Mouse (Mus musculus) forebrain, postnatal 0 days (tissue): ENCODE measurements around the gene Cog2. TPM values are rescaled to one million over a fixed set of nuclear protein-coding genes. Genes with fewer than 3 reads are reported as not detected.

Experiments
- ATAC-seq: fragments of 200-750 bp; cut with Nextera tagmentation; 2 replicates; pipeline ENCODE4 v1.8.0; 2017; ENCODE audit warnings: mild to moderate bottlenecking, moderate library complexity
- DNase-seq: peaks from one replicate; pipeline ENCODE4 v3.0.0-alpha.2; 2015
- H3K27ac ChIP-seq: fragments of 300-500 bp; sonication (generic); 2 replicates; pipeline ENCODE4 v1.5.1; 2014; ENCODE audit warnings: low read depth, mild to moderate bottlenecking, antibody characterized with exemption, low read length, moderate library complexity, mixed read lengths
- H3K27me3 ChIP-seq: fragments of 300-500 bp; sonication (generic); 2 replicates; pipeline ENCODE4 v1.6.1; 2014; ENCODE audit warnings: mild to moderate bottlenecking, low read length, mixed read lengths; ENCODE audit not compliant: insufficient read depth
- H3K36me3 ChIP-seq: fragments of 300-500 bp; sonication (generic); 2 replicates; pipeline ENCODE4 v1.6.1; 2014; ENCODE audit warnings: mild to moderate bottlenecking, moderate library complexity; ENCODE audit not compliant: insufficient read depth
- H3K4me1 ChIP-seq: fragments of 300-500 bp; sonication (generic); 2 replicates; pipeline ENCODE4 v1.6.1; 2014; ENCODE audit warnings: antibody characterized with exemption; ENCODE audit not compliant: insufficient read depth
- H3K4me2 ChIP-seq: fragments of 300-500 bp; sonication (generic); 2 replicates; pipeline ENCODE4 v1.6.1; 2014; ENCODE audit warnings: low read depth, mild to moderate bottlenecking, moderate library complexity
- H3K4me3 ChIP-seq: fragments of 300-500 bp; sonication (generic); 2 replicates; pipeline ENCODE4 v1.5.1; 2014; ENCODE audit warnings: low read depth, low read length, mixed read lengths
- H3K9ac ChIP-seq: fragments of 300-500 bp; sonication (generic); 2 replicates; pipeline ENCODE4 v1.6.1; 2014; ENCODE audit warnings: mild to moderate bottlenecking
- H3K9me3 ChIP-seq: fragments of 300-500 bp; sonication (generic); 2 replicates; pipeline ENCODE4 v1.6.1; 2016; ENCODE audit warnings: low read length
- CTCF ChIP-seq: sonication (generic); IDR thresholded peaks from 2 replicates; pipeline ENCODE4 v1.5.1; 2016; ENCODE audit warnings: antibody characterized with exemption, control low read depth, low read depth
- WGBS: fragments of 180-500 bp; shearing (Covaris S2); extraction: QIAGEN DNeasy Blood & Tissue Kit; methylation state at CpG from one replicate; pipeline ENCODE4 v1.1.7; 2014; 5-methylcytosine and 5-hydroxymethylcytosine counted together
- polyA plus RNA-seq: library from polyadenylated mRNA; unstranded; fragments of >200 nt; fragmentation: Nextera tagmentation; extraction: Ambion mirVana; gene quantifications from 2 replicates; pipeline ENCODE4 v1.2.1, GENCODE M21; 2015
- total RNA-seq: library from RNA; depleted of rRNA; stranded (reverse); fragments of >200 nt; gene quantifications from 2 replicates; pipeline ENCODE4 v1.2.3, GENCODE M21; 2014

The Cog2 gene
- total and polyA plus RNA-seq, 2 experiments from 2014 or later: 19.3 to 32.9 TPM

DNA sequence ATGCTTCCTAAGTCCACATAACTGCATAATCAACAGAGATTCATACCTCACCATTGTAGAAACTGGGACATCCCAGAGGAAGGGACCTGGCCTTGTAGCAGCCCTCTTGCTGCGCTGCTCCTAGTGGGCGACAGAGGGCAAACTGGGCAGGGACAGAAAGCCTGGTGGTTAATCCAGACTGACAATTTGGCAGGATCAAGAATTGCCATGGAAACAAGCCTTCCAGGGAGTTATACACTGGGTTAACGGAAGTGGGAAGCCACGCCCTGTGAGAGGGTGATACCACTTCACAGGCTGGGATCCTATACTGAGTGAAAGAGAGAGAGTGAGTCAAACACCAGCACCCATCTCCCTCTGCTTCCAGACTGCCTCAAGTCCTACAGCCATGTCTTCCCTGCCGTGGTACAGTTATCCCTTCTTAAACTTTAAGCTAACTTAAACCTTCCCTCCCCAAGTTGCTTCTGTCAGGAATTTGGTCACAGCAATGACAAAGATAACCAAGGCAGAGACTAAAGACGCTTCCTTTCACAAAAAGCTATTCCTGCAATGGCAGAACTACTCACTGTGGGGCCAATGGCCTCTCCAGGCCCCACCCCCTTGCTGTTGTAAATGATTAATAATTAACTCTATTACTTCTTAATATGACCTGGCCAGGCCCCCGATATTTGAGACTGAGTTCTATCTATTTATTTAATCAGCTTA, 21.2 kb upstream of the Cog2 start:
- ATAC-seq: no peak
- Histone ChIP-seq H3K4me3 (no peak overlapping the region), H3K27ac (no peak overlapping the region), H3K4me1 (no peaks in the 10 kb centered on the region), H3K27me3 (no peaks in the 10 kb centered on the region), H3K9ac (no peak overlapping the region), H3K4me2 (no peak overlapping the region), H3K9me3 (0 out of 2 replicates have a peak, but pooled peaks cover 4% of the 10 kb centered on the region), H3K36me3 (no peaks in the 10 kb centered on the region)
- no peak for DNase-seq
- TF ChIP-seq CTCF: no peak
- WGBS: 55% methylated on average over 7 of the region's 7 CpGs

DNA sequence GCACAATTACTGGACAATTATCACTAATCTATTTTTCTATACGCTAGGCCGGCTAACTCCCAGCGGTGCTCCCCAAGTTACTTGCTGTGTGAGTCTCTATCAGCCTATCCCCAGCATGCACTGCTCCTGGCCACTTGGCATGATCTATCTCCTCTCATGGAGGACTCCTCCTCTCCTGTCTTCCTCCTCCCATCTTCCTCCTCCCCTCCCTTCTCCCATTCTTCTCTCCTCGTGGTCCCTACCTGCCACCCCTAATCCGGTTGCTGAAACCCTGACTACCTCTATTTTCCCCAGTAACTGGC, 20.7 kb upstream of the Cog2 start:
- 75% methylated on average over 5 of the region's 5 CpGs for WGBS
- H3K4me1 ChIP-seq: no peaks in the 10 kb centered on the region
- H3K27ac ChIP-seq: no peak overlapping the region
- no peaks in the 10 kb centered on the region for H3K36me3 ChIP-seq
- ATAC-seq: no peak
- H3K4me2 ChIP-seq: no peak overlapping the region
- no peak overlapping the region for H3K9ac ChIP-seq
- no peak overlapping the region for H3K4me3 ChIP-seq
- DNase-seq: no peak
- TF ChIP-seq CTCF: no peak
- H3K27me3 ChIP-seq: no peaks in the 10 kb centered on the region
- H3K9me3 ChIP-seq: 0 out of 2 replicates have a peak, but pooled peaks cover 4% of the 10 kb centered on the region

- TF ChIP-seq CTCF: no peak
- Histone ChIP-seq H3K4me3 (no peak overlapping the region), H3K4me2 (no peak overlapping the region), H3K9ac (no peak overlapping the region), H3K4me1 (no peaks in the 10 kb centered on the region), H3K27me3 (no peaks in the 10 kb centered on the region), H3K36me3 (no peaks in the 10 kb centered on the region), H3K9me3 (0 out of 2 replicates have a peak, but pooled peaks cover 4% of the 10 kb centered on the region), H3K27ac (no peak overlapping the region)
- no peak for ATAC-seq
- no peak for DNase-seq
Measured at GRCm38 (mm10) chr8:124505626-124506025, 14.9 kb upstream of the Cog2 start.

GRCm38 (mm10) chr8:124507572-124508320, 12.8 kb upstream of the Cog2 start:
- Histone ChIP-seq H3K4me3 (no peak overlapping the region), H3K27me3 (no peaks in the 10 kb centered on the region), H3K9me3 (0 out of 2 replicates have a peak, but pooled peaks cover 4% of the 10 kb centered on the region), H3K36me3 (no peaks in the 10 kb centered on the region), H3K27ac (no peak overlapping the region), H3K4me2 (no peak overlapping the region), H3K4me1 (no peaks in the 10 kb centered on the region), H3K9ac (no peak overlapping the region; the same call in 1 of the 2 replicates)
- ATAC-seq (no peak), DNase-seq (no peak)
- WGBS: 64% methylated on average over 8 of the region's 8 CpGs
- no peak for TF ChIP-seq CTCF

DNA sequence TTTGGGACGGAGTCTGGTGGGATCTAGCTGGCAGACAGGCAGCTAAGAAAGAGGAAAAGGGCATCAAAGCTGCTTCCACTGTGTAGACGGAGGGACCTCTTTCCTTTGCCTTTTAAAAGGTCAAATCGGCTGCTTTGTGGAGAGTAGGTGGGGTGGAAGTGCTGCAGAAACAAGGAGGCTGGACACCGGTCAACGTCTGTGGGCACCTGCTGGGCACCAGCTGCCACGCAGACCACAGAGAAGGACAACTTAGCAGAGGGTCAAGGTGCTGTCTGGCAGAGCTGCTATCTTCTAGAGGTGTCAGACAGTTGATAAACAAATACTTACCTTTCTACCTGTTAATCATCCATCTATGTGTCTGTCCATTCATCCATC, 12.3 kb upstream of the Cog2 start:
- Histone ChIP-seq H3K4me1 (no peaks in the 10 kb centered on the region), H3K36me3 (no peaks in the 10 kb centered on the region), H3K4me2 (no peak overlapping the region), H3K27ac (no peak overlapping the region), H3K9ac (no peak overlapping the region; the same call in 1 of the 2 replicates), H3K27me3 (no peaks in the 10 kb centered on the region), H3K4me3 (no peak overlapping the region), H3K9me3 (0 out of 2 replicates have a peak, but pooled peaks cover 4% of the 10 kb centered on the region)
- DNase-seq (no peak), ATAC-seq (no peak)
- 78% methylated on average over 6 of the region's 6 CpGs for WGBS
- no peak for TF ChIP-seq CTCF

DNA sequence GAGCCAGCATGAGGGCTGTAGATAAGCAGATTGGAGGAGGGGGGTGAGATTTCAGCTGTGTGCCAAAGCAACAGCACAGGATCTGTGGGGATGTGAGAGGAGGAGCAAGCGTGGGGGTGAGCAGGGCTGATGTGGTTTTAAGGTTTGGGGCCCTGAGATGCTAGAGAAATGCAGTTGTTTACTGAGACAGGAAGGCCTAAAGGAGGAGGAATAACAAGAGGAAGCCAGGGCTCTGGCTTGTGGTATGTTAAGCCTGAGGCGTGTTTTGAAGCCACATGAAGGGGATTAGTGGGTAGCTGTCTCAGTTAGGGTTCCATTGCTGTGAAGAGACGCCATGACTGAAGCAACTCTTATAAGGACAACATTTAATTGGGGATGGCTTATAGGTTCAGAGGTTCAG, 11.4 kb upstream of the Cog2 start:
- ATAC-seq (no peak), DNase-seq (no peak)
- Histone ChIP-seq H3K4me1 (no peaks in the 10 kb centered on the region), H3K4me2 (no peak overlapping the region), H3K9me3 (no peaks in the 10 kb centered on the region), H3K27ac (no peak overlapping the region), H3K9ac (no peak overlapping the region), H3K4me3 (no peak overlapping the region), H3K36me3 (no peaks in the 10 kb centered on the region), H3K27me3 (no peaks in the 10 kb centered on the region)
- WGBS: 72% methylated on average over 3 of the region's 3 CpGs
- TF ChIP-seq CTCF: no peak

DNA sequence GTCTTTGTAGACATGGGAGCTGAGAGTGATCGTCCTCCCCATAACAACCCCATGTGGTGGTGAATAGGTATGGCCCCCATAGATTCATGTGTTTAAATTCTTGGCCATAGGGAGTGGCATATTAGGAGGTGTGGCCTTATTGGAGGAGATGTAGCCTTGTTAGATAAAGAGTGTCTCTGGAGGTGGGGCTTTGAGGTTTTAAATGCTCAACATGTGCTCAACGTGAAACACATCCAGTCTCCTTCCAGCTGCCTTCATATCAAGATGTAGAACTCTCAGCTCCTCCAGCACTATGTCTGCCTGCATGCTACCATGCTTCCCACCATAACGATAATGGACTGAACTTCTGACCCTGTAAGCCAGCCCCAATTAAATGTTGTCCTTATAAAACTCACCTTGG, 4.5 kb upstream of the Cog2 start:
- Histone ChIP-seq H3K4me1 (no peaks in the 10 kb centered on the region), H3K4me3 (no peak overlapping the region), H3K36me3 (no peaks in the 10 kb centered on the region), H3K9me3 (no peaks in the 10 kb centered on the region), H3K27me3 (no peaks in the 10 kb centered on the region), H3K9ac (no peak overlapping the region), H3K27ac (no peak overlapping the region), H3K4me2 (no peak overlapping the region)
- WGBS: 77% methylated on average over 3 of the region's 3 CpGs
- DNase-seq (no peak), ATAC-seq (no peak)
- TF ChIP-seq CTCF: no peak
